Mouse (Mus musculus): ENCODE data around the gene Lat2.
"Not testable (repeated sequence)": the region's sequence is repeated elsewhere in the genome, so short reads cannot be mapped to it uniquely, and the experiment has no call there.

The Lat2 gene

GRCm38 (mm10) chr5:134614802-134615201 is at the start of gene Lat2:
Gene Lat2 (minus strand): TSS chr5:134615025.
- DNase-seq (ENCODE audit: low spot score) = peak; percentile 28

- DNase-seq (ENCODE audit: low spot score) = no peak
Measured at GRCm38 (mm10) chr5:134656708-134657107, 41.9 kb upstream of the Lat2 start.

- DNase-seq (ENCODE audit: low spot score) = peak; percentile 85
Measured at GRCm38 (mm10) chr5:134652015-134652414, 37.2 kb upstream of the Lat2 start.

- peak; percentile 59 for DNase-seq (ENCODE audit: low spot score)
Measured at GRCm38 (mm10) chr5:134650926-134651325, 36.1 kb upstream of the Lat2 start.

- DNase-seq (ENCODE audit: low spot score) = not testable (repeated sequence)
Measured at GRCm38 (mm10) chr5:134648976-134649375, 34.2 kb upstream of the Lat2 start.

GRCm38 (mm10) chr5:134647394-134647793 is 32.6 kb upstream of the Lat2 start:
- DNase-seq (ENCODE audit: low spot score) = no peak

- no peak for DNase-seq (ENCODE audit: low spot score)
Measured at GRCm38 (mm10) chr5:134646461-134646860, 31.6 kb upstream of the Lat2 start.

GRCm38 (mm10) chr5:134644643-134645118 is 29.9 kb upstream of the Lat2 start:
- peak; percentile 95 for DNase-seq (ENCODE audit: low spot score)

GRCm38 (mm10) chr5:134644121-134644520 is 29.3 kb upstream of the Lat2 start:
- DNase-seq (ENCODE audit: low spot score) = no peak

- DNase-seq (ENCODE audit: low spot score) = no peak
Measured at GRCm38 (mm10) chr5:134640371-134640770, 25.5 kb upstream of the Lat2 start.

GRCm38 (mm10) chr5:134639269-134639682 is 24.5 kb upstream of the Lat2 start, which contains the start of gene Eif4h:
Gene Eif4h (minus strand): TSS chr5:134639490.
- peak; percentile 97 for DNase-seq (ENCODE audit: low spot score)

GRCm38 (mm10) chr5:134638461-134639268 is 23.8 kb upstream of the Lat2 start:
- DNase-seq (ENCODE audit: low spot score) = no peak

- DNase-seq (ENCODE audit: low spot score) = no peak
Measured at GRCm38 (mm10) chr5:134637820-134638367, 23.1 kb upstream of the Lat2 start.

- DNase-seq (ENCODE audit: low spot score) = no peak
Measured at GRCm38 (mm10) chr5:134632841-134633240, 18.0 kb upstream of the Lat2 start.

- no peak for DNase-seq (ENCODE audit: low spot score)
Measured at GRCm38 (mm10) chr5:134630835-134631234, 16.0 kb upstream of the Lat2 start.

GRCm38 (mm10) chr5:134629508-134629907 is 14.7 kb upstream of the Lat2 start:
- no peak for DNase-seq (ENCODE audit: low spot score)

GRCm38 (mm10) chr5:134622069-134622468 is 7.2 kb upstream of the Lat2 start:
- no peak for DNase-seq (ENCODE audit: low spot score)

GRCm38 (mm10) chr5:134621099-134621640 is 6.3 kb upstream of the Lat2 start:
- DNase-seq (ENCODE audit: low spot score) = peak; percentile 53

GRCm38 (mm10) chr5:134620457-134620856 is 5.6 kb upstream of the Lat2 start:
- no peak for DNase-seq (ENCODE audit: low spot score)

- DNase-seq (ENCODE audit: low spot score) = peak; percentile 68
Measured at GRCm38 (mm10) chr5:134617071-134617470, 2.2 kb upstream of the Lat2 start.

- DNase-seq (ENCODE audit: low spot score) = no peak
Measured at GRCm38 (mm10) chr5:134615780-134616179, 955 bp upstream of the Lat2 start.

GRCm38 (mm10) chr5:134615380-134615779 is 555 bp upstream of the Lat2 start:
- no peak for DNase-seq (ENCODE audit: low spot score)

- DNase-seq (ENCODE audit: low spot score) = no peak
Measured at GRCm38 (mm10) chr5:134614296-134614695, 529 bp downstream of the Lat2 start.

Data from lung, postnatal 25 days (tissue).